Mouse (Mus musculus) adrenal gland, adult 8-10 months (tissue): Measurements from ENCODE around the gene Kif16b. TPM values are rescaled to one million over a fixed set of nuclear protein-coding genes. Genes with fewer than 3 reads are reported as not detected.

ENCODE experiments used
- DNase-seq: peaks from one replicate; pipeline ENCODE4 v3.0.0; 2022
- total RNA-seq, 4 experiments: library from RNA; stranded (reverse); gene quantifications; 2 replicates each; pipeline ENCODE4 v1.2.4; 2022

Kif16b gene
- total RNA-seq, 4 experiments from 2014 or later: 27.3 to 42.6 (median 38.4) TPM

DNA sequence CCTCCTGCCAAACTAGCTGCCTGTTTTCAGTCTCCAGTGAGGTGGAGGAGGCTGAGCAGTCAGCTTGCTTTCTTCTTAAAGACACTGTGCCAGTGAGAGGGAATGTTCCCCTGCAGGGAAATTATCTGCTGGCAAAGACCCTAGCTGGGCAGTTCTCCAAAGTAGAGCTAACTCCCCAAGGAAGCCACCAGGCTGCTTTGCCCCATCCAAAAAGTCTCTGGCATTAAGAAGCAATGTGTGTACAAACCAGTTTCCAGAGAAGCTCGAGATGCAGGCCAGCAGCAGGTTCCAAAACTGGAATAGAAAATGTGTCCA is 169.6 kb downstream of the Kif16b start:
- peak; percentile 17 for DNase-seq

DNA sequence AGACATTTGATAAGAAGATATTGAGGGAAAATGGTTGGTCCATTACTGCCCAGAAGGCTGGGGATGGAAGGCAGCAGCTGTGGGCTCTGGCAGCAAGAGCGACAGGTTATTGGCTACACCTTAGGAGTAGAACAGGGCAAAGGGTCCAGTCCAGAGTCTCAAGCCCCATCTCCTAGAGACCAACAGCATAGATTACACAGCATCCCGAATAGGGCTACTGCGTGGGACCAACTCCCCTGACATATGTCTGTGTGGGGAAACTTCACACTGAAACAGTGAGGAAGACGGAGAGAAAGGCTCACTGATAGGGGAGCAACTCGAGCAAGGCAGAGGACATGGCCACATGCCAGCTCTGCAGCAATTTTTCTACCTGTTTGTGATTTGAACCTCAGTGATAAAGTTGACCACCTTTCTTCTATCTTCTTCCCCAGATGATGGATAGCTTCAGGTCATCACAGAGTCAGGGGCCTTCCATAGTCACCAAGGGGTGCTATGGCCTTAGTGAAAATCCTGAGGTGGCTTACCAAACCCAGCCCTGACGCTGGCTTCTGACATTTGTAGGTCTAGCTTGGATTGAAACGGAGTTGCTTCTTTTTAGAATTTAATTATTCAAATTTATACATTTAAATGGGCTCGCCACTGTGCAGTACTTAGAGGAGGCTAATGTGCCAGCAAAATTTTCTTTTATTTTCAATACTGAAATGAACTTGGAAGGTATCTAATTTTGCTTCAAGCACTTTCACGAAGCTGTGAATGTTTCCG is 170.1 kb downstream of the Kif16b start:
- no peak for DNase-seq

DNA sequence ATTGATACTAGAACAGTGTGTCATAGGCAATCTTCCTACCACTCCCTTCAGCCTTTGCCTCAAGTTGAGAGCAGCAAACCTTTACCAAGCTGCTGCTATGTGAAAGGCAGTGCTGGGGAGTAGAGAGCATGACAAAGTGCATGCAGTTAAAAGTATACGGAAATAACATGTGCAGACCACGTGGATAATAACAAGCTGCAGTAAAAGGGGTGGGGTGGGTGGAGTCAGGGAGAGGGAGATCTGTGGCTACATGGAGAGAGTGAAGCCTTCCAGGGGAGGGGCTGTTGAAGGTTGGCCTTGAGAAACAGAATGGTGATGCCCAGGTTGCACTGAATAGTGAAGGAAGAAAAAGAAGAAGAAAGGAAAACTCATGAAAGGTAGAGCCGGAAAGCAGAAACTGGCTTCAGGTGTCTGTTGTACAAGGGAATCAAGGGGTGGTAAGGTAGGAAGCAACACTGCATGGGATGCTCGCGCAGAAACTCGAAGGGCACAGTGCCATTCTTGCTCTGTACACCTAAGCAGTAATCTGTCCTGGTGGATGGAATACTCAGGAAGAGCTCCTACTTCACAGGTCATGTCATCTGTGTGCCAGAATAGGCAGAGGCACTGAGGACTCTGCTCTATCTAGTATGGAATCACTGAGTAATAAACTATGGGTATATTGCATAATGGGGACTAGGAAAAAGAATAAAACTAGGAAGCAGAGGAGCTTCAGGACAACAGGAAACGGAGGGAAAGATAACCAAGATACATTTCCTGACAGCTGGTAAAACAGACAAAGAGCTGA is 176.9 kb downstream of the Kif16b start:
- DNase-seq: no peak

DNA sequence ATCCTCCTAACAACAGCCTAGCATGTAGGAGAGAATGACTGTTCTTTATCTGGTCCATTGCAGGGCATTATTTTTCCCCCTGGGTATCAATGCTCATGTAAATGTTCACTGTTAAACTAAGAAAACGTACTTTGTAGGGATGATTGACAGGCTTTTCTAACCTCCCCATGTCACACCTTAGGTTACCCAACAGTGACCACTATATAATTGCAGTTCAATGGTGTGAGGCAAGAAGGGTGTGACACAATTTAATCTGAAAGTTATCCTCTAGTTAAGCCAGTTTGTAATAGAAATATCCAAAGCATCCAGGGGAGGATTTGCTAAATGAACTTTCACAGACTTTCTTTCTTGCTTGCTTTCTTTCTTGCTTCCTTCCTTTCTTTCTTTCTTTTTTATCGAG is 181.2 kb downstream of the Kif16b start:
- DNase-seq: no peak

DNA sequence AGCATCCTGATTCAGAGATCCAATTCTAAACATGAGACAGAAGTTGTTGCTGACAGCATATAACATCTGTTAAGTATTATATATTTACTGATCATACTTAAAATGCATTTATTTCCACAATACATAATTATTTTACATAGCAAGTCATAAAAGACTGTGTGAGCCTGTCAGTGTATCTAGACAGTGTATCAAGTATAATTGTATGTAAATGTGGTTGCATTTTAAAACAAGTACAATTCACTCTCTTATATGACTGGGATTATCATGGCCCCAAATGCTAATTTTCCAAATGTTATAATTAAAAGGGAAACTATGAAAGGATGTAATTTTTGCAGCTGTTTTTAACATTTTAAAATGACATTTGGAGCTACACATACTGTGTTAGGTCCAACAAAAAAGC is 182.3 kb downstream of the Kif16b start:
- no peak for DNase-seq

DNA sequence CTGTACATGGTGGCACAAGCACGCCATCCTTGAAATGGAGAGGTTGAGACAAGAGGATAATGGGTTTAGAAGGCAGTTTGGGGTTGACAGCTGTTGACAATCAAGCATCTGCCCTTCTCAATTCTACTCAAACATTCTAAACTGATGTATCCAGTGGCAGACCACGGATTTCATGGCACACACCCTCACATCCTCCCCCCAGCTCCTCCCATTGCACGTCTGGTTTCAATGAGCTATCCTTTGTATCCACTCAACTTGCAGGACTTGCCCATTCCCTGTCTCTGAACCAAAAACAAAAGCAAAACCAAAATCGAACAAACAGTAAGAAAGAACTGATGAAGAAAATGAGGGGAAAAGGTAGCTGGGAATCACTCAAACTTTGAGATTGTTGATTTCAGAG is 183.7 kb downstream of the Kif16b start:
- DNase-seq: no peak

DNA sequence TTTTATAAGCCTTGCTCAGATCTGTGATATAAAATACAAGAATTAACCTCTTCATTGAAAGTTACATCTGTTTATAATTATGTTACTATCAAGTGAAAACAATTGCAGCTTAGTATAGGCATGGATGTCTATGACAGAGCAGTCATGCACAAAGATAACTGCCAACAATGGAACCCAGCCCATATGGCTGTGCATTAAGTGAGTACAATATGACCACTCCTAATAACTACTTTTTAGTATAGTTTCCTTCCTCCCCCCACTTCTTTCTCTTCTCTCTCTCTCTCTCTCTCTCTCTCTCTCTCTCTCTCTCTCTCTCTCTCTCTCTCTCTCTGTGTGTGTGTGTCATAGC is 185.4 kb downstream of the Kif16b start:
- DNase-seq: no peak

DNA sequence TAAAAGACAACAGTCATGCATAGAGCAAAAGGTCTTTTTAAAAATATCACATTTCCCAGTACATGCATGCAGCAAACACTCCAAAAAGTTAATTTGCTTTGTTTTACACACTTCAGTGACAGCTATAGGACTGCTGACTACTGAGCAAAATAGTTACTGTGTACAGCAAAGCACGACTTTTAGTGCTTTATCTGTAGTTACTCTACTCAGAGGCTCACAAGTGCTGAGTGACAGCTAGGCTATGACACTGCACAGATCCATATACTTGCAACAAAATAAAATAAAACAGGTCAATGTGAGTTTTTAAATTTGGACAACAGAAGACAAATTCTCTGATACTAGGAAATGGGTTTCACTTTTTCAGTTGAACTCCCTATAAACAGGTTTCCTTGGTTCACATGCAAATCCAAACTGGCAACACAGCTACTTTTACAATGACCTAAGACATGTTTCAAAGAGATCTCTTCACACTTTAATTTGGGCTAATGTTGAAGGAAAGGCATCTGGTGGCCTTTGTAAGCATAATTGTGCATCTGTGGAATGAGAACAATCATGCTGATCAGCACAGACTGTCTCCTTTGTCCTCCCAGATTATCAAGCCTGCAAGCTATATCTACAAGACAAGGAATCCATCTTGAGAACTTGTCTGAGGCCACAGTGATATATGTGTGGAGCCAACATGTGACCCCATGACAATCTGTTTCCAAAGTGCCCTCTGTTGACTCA is 186.0 kb downstream of the Kif16b start:
- DNase-seq: no peak

DNA sequence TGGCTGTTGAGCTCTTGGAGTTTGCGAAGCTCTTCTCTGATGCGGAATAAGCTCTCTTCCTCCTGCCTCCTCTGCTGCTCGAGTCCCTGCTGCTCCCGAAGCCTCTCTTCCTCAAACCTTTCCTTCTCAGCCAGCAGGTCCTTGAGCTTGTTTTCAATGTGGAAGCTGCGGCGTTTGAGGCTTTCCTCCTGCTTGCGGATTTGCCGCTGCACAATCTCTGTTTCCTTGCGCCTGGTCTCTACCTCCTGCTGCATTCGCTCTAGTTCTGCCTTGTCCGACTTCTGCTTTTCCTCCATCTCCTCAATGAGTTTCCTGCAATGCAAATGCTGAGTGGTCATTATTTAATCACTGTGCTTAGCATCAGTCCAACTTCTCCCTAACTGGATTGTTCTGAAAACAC is 188.6 kb downstream of the Kif16b start:
- DNase-seq: no peak

DNA sequence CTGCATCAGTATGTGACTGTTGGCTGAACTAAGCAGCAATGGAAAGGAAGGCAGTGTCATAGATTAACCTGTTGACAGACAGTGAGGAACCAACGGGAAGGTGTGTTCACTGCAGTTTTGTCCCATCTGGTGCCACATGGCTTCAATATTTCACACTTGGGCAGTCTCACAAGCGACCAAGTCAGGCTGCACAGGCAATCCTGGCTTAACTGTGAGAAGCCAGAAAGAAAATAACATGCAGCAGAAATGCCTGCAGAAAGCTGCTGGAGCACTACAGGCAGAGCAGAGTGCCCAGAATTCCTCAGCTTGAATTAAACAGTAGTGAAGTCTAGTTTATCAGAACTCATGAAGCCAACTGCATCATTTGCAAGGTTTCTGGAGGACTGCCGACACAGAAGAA is 192.0 kb downstream of the Kif16b start:
- DNase-seq: no peak

DNA sequence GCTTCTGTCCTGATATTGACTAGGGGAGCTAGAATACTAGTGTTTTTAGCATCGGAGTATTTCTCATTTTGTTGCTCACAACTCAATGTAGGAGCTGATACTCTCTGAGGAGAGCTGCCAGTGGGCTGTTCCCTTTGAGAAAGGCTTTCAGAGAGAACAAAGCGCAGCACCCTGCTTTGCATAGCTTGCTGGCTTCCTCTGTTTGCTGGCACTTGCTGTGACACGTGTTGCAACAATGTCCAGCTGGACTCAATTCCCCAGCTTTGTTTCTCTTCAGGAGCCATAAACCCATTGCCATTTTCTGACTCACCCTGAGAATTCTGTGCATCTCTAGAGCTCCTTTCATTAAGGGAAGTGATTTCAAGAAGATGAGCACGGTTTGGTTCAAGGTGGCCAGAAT is 200.6 kb downstream of the Kif16b start:
- no peak for DNase-seq

DNA sequence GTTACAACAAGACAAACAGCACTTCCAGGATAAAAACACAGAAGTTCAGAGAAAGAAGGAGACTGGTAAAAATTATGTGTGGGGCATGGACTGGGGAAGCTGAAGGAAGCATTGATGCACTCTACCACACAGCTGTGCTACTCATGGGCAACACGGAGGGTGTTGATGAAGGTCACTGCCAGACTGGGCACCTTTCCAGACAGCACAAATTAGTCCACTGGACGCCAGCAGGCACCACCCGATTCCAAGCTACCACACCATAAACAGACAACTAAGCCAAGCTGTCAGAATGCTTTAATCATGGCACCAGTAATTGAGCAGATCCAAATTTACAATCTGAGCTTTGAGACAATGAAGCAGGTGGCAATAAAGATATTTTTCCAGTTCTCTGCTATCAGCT is 202.7 kb downstream of the Kif16b start:
- no peak for DNase-seq

DNA sequence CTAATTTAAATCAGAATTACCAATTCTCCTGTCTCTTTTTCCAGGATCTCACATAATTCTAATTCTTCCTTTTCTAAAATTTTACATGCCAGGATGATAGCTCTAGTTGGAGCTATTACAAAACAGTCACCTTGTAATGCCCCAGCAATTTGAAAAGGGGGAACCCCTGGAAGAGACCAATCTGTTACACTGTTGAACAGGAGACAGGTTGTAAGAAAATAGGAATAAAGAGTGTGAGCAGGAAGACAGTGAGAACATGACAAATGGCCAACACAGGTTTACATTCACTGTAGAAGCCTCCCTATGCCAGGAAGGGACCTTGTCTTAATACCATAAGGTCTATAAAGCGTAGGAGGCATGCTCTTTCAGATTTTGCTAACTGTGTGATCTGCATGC is 206.4 kb downstream of the Kif16b start:
- DNase-seq: no peak

DNA sequence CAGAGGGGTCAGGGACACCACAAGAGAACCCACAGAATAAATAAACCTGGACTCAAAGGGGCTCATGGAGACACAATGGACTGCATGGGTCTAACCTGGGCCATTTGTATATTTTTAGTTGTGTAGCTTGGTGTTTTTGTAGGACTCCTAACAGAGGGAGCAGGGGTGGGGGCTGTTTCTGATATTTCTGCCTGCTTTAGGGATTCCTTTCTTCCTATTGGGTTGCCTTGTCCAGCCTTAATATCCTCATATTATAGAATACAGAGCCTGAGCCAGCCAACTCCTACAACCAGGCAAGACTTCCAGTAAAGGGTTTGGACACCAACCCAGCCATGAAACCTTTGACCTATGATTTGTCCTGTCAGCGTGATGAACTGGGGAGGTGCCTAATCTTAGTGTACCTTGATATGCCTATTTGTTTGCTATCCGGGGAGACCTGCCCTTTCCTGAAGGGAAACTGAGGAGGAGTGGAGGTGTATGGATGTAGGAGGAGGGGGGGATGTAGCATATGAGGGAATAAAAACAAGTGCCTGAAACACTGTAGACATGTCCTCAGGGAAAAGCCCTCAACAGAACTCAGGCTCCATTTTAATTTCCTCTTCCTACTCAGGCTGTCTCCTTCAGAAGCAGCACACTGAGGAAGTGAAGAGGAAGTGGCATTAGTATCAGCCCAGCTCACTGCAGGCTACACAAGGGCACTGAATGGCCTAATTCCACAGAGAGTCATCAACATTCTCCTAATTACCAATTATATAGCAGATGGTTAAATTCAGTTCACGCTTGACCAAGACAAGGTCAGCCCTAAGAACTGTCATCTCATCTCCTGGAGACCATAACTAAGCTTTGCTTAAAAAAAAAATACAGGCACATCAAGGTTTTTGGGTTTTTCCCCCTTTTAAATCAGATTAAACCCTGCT is 207.1 kb downstream of the Kif16b start:
- DNase-seq: no peak

DNA sequence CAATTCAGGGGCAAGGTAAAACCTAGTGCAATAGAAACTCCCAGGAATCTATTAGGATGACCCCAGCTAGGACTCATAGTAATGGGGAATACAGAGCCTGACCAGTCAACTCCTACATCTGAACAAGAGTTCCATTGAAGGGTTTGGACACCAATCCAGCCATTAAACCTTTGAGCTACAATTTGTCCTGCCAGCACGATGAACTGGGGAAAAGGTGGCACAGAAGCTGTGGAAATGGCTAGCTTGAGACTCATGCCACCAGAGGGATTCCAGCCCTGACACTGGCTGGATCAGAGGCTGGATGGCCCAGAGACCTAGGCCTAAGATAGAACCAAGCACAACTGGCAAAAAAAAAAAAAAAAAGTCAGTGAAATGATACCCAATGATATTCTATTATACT is 207.9 kb downstream of the Kif16b start:
- no peak for DNase-seq

DNA sequence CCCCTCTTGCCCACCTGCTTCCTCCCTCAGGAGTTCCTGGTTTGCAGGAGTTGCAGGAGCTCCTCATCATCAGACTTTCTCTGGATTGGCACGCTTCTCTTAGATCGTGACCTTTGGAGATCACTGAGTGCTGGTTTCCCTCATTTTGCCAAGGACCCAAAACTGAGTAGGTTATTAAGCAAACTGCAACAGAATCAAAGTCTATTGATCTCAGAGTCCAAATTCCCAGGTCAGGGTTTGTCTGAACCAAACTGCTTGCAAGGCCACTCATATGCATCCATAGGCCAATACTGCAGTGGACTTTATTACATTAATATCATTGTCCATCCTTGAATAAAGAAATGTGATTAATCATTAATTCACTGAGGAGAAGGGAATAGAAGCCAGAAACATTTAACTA is 211.8 kb downstream of the Kif16b start:
- DNase-seq: no peak

DNA sequence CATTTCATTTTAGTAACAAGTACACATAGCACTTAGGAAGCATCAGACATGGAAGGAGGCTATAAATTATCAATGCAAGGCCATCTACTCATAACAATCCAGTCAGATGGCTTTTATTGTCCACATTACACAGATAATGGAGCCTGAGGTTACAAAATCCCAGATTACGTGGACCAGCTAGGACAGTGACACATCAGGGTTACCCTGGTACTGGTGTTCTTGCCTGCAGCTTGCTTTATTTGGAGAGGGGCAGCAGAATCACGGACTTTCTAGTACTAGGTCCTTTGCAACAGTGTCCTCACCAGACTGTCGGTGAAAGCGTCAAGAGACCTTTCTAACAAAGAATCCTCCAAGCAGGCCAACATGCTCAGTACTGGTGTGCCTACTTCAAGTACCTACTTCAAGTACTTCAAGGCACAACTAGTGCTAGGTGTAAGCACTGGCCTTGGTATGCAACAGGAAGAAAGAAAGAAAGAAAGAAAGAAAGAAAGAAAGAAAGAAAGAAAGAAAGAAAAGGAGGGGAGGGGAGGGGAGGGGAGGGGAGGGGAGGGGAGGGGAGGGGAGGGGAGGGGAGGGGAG is 213.3 kb downstream of the Kif16b start:
- peak; percentile 43 for DNase-seq

DNA sequence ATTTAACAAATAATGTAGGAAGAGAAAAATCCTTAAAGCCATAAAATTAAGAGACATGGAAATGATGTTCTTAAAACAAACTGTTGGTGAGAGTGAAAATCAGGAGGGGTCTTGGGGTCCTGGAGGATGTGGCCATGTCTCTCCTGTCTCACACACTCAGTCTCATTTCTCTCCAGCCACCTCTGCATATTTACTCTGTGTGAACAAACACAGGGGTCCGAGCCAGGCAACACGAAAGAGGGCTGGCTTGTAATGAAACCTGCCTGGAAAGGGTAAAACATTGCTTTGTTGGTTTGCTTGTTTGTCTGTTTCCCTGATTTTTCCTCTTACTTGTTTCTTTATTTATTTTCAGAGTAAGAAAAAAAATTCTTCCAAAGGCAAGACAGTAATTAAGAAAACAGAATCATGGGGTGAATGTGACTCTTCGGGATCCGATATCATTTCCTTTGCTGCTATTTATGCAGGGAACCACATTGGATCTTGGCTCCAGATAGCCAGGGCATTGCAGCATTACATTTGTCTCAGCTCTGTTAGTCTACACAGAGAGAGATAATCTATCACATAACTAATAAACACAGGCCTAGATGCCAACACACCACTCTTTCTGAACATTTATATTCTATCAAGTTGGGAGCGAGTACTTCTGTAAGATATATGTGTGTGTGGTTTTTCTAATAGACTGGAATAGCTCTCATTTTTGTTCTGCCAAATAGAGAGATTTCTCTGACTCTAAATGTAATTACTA is 218.2 kb downstream of the Kif16b start:
- no peak for DNase-seq

DNA sequence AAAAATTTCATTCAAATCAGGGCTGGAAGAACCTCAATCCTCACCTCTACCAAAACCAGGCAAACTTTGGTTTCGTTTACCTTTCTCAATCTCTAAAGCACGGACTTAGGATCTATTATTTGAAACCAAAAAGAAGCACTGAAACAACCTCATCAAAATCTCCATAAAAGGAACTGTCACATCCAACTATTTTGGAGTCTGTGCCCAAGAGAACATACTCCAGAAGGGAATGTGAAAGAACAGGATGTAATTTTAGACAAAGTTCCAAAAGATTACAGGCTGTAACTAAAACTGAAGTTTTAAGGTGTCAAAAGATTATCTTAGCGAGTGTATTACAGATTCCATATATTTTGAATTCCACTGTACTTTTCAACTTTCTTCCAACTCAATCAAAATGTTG is 232.9 kb downstream of the Kif16b start:
- no peak for DNase-seq

DNA sequence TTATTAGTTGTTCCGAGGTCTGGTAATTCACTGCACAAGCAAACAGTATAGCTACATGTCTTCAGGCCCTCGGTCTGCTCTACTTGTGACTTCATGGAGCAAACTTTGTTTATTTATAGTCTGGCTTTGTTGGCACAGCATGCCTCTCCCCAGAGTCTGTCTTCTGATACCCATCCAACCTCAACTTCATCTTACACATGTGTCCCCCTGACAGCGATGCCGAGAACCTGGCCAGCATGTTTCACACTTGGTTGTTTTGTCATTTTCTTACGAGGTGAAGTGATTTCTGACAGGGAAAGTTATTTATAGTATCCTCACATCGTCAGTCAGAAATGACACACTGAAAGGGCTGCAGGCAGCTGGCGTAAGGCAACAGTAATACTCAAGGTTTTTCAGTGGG is 249.7 kb downstream of the Kif16b start:
- no peak for DNase-seq

DNA sequence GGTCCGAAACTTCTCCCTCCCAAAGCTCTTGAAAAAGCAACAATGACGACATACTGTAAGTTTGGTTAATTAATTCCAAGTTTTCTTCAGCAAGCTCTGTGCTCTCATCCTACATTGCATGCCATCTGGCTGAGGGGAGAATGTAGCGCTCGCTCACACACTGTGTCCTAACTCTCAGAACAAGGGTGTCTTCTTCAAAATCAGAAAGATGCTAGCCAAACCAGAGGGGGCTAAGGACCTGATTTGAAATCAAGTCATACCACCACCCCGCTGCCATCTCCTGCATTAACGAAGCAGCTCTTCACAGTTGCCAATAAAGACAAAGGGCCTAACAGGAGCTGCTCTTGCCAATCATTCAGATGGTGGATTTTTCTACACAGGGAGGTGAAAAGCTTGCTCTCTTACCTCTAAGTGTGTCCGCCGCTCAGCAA is 253.3 kb downstream of the Kif16b start:
- no peak for DNase-seq

DNA sequence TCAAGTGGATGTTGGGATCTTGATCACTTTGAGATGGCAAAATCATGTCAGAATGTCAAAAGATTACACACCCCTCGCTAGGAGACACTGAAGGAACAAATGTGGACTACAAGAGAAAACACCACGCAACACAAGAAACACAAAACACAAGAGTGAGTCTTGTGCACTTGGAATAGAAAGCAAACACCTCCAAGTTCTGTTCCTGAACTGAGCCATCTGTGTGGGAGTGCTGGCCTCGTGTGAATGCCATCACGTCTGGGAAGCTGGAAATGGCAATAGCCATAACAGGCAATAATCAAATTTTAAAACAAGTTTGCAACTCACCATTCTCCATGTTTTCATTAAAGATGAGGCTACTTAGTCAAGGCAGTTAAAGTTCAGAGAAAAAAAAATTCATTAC is 254.5 kb downstream of the Kif16b start:
- DNase-seq: no peak
